Mouse (Mus musculus): ENCODE results near the gene Gm49384. TPM values are rescaled to one million over a fixed set of nuclear protein-coding genes. Genes with fewer than 3 reads are reported as not detected.
A peak's percentile ranks its signal among the peaks of the same experiment; 100 is the strongest.

Gene Gm49384
- total RNA-seq, 2 experiments from 2014 or later, result 2.9 to 4.1 TPM

- DNase-seq (ENCODE audit: low spot score in 2 of 2), result no peak
These were observed 3.9 kb upstream of the Gm49384 start for GRCm38 (mm10) chr12:69207926-69208325.

- DNase-seq (ENCODE audit: low spot score in 2 of 2), result no peak
These were observed 3.3 kb upstream of the Gm49384 start for GRCm38 (mm10) chr12:69207396-69207795.

GRCm38 (mm10) chr12:69198985-69199384, 5.1 kb downstream of the Gm49384 start:
- DNase-seq (ENCODE audit: low spot score in 2 of 2), result no peak

DNA sequence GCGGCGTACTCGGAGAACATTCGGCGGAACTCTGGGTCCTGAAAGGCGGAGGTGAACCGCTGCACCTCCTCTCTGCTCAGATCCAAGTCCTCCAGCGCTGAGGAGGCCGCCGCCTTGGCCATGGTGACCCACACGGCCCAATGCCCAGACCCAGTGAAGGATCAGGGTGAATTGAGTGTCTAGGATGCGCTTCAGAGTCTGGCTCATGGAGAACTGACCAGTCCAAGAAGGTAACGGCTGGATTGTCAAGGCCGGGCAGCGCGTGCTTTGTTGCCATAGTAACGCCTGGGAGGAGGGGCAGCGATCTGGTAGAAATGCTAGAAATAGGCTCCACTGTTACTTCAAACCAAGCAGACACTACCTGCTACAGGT, 5.9 kb downstream of the Gm49384 start, which contains the start of gene Dnaaf2:
TSS of gene Dnaaf2 (minus strand) at position 266 of the 372 bp plus-strand sequence.
- peak; percentile 61 to 74 for DNase-seq (ENCODE audit: low spot score in 2 of 2)

DNA sequence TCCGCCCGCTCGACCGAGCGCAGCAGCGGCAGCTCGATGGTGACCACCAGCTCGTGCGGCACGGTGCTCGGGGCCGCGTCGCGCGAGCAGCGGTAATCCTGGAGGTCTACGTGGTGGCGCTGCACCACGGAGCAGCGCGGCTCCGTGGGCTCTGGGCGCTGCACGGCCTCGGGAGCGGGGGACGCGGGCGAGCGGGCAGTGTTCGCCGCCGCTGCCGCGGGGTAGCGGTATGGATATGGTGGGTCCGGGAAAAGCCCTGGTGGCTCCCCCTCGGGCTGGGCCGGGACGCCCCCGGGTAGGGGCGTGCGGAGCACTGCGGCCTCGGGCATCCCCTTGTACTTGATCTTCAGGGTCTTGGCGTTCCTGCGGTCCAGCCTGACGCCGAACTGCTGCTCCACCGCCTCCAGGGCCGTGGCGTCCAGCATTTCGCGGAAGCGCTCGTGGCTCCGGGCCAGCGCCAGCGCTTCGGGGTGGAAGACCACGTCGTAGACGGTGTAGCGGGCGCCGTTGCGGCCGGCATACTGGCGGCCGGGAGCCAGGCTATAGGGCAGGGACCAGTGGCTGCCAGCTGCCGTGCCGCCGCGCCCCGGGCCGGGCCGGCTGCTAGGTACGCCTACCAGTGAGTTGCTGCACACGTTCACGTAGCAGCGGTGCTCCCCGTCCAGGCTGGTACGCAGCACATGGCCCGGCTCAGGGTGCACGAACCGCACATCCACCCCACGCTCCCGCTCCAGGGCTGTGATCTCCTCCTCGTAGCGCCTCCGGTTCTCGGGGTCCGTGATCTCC, 6.5 kb downstream of the Gm49384 start:
- peak; percentile 56 to 63 for DNase-seq (ENCODE audit: low spot score in 2 of 2)

DNA sequence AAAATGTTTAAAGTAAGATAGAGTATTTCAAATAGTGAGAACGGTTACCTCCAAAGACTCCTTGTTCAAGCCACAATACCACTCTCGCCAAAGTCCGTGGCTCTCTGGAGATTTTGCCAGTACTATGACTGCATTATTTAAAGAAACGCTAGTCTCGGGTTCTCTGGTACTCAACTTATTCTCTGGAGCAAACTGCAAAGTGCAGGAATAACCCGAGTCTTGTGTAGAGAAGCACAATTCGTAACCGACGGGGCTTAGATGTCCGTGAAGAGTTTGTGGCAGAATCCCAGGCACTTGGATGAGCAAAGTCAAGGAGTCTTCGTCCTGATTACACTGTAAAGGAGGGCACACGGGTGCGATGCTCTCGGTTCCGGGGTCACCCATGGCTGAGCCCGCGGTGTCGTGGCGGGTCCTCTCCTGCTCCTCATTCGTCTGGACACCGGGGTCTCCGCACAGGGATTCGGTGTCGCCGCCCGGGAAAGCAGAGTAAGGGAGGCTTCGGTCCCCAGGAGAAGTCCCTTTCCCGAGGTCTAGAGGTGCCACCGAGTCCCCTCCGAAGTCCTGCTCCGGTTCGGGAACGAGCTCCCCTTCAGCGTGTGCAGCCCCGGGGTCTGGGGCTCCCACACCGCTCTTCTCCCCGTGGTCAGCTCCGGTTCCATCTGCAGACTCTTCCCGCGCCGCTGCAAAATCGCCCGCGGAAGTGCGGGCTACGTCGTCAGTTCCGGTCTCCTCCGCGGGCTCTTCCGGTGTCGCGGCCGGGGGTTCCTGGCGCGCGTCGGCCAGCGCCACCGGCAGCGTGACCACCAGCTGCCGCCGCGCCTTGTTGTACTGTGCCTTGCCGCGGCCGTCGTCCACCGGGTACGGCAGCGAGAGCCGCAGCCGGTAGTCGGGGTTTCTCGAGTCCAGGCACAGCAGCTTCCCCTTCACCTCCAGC, 7.4 kb downstream of the Gm49384 start, which contains the start of gene Gm49383:
TSS of gene Gm49383 (minus strand) at position 661 of the 934 bp plus-strand sequence.
- peak; percentile 65 to 74 for DNase-seq (ENCODE audit: low spot score in 2 of 2)

DNA sequence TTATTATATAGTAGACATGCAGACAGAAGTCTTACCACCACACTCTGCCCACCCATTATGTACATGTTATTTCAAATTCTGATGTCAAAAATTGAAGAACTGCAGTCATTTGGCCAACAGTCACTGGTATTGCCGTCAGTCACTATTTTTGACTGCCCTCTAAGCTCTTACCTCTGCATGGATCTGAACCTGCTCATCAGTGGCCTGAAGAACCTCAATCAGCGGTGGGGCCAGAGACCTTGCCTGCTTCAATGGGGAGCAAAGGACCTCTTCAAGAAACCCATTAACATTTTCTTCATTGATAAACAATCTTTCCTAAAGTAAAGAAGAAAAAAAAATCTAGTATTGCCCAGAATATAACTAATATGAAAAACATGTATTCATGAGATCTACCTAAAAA, 11.4 kb downstream of the Gm49384 start:
- no peak for DNase-seq (ENCODE audit: low spot score in 2 of 2)

- DNase-seq (ENCODE audit: low spot score in 2 of 2), result no peak
These were observed 12.7 kb downstream of the Gm49384 start for GRCm38 (mm10) chr12:69191396-69191795.

- DNase-seq (ENCODE audit: low spot score in 2 of 2), result no peak
These were observed 13.5 kb downstream of the Gm49384 start for GRCm38 (mm10) chr12:69190522-69190921.

DNA sequence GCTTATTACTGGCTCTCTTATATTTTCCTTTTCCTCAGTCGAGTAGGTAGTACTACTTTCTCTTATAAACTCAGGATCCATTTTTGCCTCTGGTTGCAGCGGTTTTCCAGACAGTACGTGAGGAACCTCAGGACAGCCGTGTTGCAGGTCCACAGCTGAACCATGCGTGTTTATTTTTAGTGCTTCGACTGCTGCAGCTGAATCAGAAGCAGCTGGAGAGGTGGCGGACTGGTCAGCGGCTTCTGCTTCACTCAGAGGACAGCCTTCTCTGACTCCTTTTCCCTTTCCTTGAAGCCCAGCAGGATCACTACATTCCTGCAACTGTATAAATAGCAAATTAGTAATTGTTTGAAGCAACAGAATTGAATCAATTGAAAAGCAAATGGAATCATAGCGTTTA, 14.0 kb downstream of the Gm49384 start:
- no peak for DNase-seq (ENCODE audit: low spot score in 2 of 2)

- DNase-seq (ENCODE audit: low spot score in 2 of 2), result no peak
These were observed 17.1 kb downstream of the Gm49384 start for GRCm38 (mm10) chr12:69186811-69187471.

DNA sequence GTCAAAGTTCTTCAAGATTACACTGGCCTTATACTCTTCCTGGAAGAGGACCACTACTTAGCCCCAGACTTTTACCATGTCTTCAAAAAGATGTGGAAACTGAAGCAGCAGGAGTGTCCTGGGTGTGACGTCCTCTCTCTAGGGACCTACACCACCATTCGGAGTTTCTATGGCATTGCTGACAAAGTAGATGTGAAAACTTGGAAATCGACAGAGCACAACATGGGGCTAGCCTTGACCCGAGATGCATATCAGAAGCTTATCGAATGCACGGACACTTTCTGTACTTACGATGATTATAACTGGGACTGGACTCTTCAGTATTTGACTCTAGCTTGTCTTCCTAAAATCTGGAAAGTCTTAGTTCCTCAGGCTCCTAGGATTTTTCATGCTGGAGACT, 18.7 kb downstream of the Gm49384 start:
- no peak for DNase-seq (ENCODE audit: low spot score in 2 of 2)

- DNase-seq (ENCODE audit: low spot score in 2 of 2), result peak; percentile 58 to 67
These were observed 19.4 kb downstream of the Gm49384 start for GRCm38 (mm10) chr12:69184342-69185295.

- DNase-seq (ENCODE audit: low spot score in 2 of 2), result peak; percentile 97 to 99
These were observed 20.3 kb downstream of the Gm49384 start, which contains the start of the genes Rpl36al and Mgat2 for GRCm38 (mm10) chr12:69183583-69184308. Gene Rpl36al, minus strand, starts transcription at chr12:69184083. Gene Mgat2, plus strand, starts transcription at chr12:69184157.

GRCm38 (mm10) chr12:69181800-69182199, 22.3 kb downstream of the Gm49384 start:
- no peak for DNase-seq (ENCODE audit: low spot score in 2 of 2)

- DNase-seq (ENCODE audit: low spot score in 2 of 2), result no peak
These were observed 24.7 kb downstream of the Gm49384 start for GRCm38 (mm10) chr12:69179371-69179770.

GRCm38 (mm10) chr12:69177526-69177925, 26.5 kb downstream of the Gm49384 start:
- DNase-seq (ENCODE audit: low spot score in 2 of 2), result no peak

DNA sequence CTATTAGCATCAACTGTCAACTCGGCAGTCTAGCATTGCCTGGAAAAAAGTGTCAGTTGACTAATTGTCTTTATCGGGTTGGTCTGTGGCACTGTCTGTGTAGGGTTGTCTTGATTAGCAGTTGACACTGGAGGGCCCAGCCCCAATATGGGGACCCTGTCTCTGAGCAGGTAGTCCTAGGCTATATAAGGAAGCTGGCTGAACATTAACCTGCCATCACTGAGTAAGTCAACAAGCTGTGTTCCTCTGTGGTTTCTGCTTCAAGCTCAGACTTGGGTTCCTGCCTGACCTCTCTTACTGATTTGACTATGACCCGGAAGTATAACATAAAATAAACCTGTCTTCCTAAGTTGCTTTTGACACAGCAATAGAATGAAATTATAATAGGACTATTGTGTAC, 28.1 kb downstream of the Gm49384 start:
- DNase-seq (ENCODE audit: low spot score in 2 of 2), result no peak

DNA sequence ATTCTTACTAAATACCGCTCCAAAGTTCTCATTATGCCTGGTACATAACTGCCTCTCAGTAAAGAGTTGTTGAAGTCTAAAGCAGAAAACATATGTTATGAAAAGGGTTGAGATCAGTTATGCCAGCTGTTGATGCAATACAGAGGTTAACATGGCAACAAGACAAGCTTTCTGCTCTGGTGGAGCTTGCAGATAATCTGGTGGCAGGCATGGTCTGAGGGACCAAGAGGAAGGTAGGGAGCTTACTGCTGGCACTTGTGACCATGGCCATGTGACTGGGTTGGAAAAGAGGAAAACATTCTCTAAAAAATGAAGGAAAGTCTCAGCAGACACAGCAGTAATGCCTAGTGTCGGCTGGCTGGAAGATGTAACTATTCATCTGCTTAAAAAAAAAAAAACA, 32.8 kb downstream of the Gm49384 start:
- DNase-seq (ENCODE audit: low spot score in 2 of 2), result no peak

All from adrenal gland, adult 18-20 months (tissue).